Mouse (Mus musculus) lung, embryonic 14.5 days (tissue): ENCODE measurements at regions not wholly inside any gene's neighbourhood (a gene's known extent, or its start where the extent isn't known, plus 50 kb on each side); places are given as distances from the start of the nearest gene placed in this dataset.

Experiments
- ATAC-seq: fragments of 200-750 bp; cut with Nextera tagmentation; 2 replicates; pipeline ENCODE4 v1.8.0; 2017; ENCODE audit warnings: mild to moderate bottlenecking, moderate TSS enrichment, moderate library complexity; ENCODE audit not compliant: insufficient read depth
- DNase-seq: peaks from one replicate; pipeline ENCODE4 v3.0.0-alpha.2; 2015
- H3K27ac ChIP-seq: fragments of 300-500 bp; sonication (generic); 2 replicates; pipeline ENCODE4 v1.5.1; 2014; ENCODE audit warnings: low read depth, mild to moderate bottlenecking, moderate library complexity
- H3K27me3 ChIP-seq: fragments of 300-500 bp; sonication (generic); 2 replicates; pipeline ENCODE4 v1.6.1; 2014; ENCODE audit warnings: low read length, control low read depth; ENCODE audit not compliant: insufficient read depth
- H3K36me3 ChIP-seq: fragments of 300-500 bp; sonication (generic); 2 replicates; pipeline ENCODE4 v1.6.1; 2014; ENCODE audit warnings: control low read depth; ENCODE audit not compliant: insufficient read depth
- H3K4me1 ChIP-seq: fragments of 300-500 bp; sonication (generic); 2 replicates; pipeline ENCODE4 v1.6.1; 2014; ENCODE audit warnings: antibody characterized with exemption, control low read depth; ENCODE audit not compliant: insufficient read depth
- H3K4me2 ChIP-seq: fragments of 300-500 bp; sonication (generic); 2 replicates; pipeline ENCODE4 v1.6.1; 2014; ENCODE audit warnings: mild to moderate bottlenecking
- H3K4me3 ChIP-seq: fragments of 300-500 bp; sonication (generic); 2 replicates; pipeline ENCODE4 v1.5.1; 2014; ENCODE audit warnings: low read depth, low read length
- H3K9ac ChIP-seq: fragments of 300-500 bp; sonication (generic); 2 replicates; pipeline ENCODE4 v1.6.1; 2014
- H3K9me3 ChIP-seq: fragments of 300-500 bp; sonication (generic); 2 replicates; pipeline ENCODE4 v1.6.1; 2016; ENCODE audit warnings: low read depth, low read length, control low read depth
- CTCF ChIP-seq: IDR thresholded peaks from 2 replicates; pipeline ENCODE4 v1.5.1; 2016; ENCODE audit warnings: antibody characterized with exemption, low read depth
- WGBS: fragments of 180-500 bp; shearing (Covaris S2); extraction: QIAGEN DNeasy Blood & Tissue Kit; methylation state at CpG from one replicate; pipeline ENCODE4 v1.1.7; 2014; 5-methylcytosine and 5-hydroxymethylcytosine counted together

DNA sequence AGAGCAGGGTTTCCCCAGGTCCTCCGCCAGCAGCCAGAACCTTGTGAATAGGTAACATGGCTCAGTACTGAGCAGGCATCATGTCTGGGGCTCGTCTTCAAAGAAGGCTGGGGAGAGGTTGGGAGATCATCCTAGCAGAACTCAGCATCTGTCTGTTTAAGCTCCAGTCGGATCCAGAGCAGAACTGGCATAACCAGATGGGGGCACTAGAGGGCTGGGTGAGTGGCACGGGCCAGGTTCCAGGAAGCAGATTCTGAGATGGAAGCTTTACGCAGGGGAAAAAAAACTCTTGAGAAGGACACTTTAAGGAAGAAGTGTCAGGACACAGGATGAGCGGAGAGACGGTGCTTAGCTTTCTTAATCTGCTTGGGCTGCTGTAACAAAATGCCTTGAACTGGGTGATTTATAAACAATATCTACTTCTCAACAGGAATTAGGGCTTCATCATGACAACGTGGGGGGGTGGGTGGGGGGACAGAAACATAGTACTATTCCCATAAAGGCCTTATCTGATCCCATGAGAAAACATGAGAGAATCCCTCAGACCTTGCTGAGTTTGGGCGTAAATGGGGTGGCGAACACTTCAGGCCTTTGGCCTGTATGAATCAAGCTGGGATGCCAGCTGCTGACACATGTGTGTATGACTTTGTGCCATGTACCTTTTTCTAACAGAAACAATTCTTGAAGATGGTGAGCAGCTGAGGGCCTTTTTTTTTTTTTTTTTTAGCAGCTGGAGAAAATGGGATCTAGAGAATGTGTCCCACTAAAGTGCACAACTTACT, 69.6 kb upstream of the Creb5 start:
- Histone ChIP-seq H3K9ac (no peak overlapping the region), H3K27me3 (no peaks in the 10 kb centered on the region), H3K9me3 (no peaks in the 10 kb centered on the region), H3K36me3 (no peaks in the 10 kb centered on the region), H3K4me1 (no peaks in the 10 kb centered on the region), H3K4me2 (no peak overlapping the region), H3K27ac (no peak overlapping the region), H3K4me3 (no peak overlapping the region)
- ATAC-seq = no peak
- DNase-seq = peak; percentile 75
- TF ChIP-seq CTCF = peak; percentile 66
- WGBS = 54% methylated on average over 10 of the region's 10 CpGs

DNA sequence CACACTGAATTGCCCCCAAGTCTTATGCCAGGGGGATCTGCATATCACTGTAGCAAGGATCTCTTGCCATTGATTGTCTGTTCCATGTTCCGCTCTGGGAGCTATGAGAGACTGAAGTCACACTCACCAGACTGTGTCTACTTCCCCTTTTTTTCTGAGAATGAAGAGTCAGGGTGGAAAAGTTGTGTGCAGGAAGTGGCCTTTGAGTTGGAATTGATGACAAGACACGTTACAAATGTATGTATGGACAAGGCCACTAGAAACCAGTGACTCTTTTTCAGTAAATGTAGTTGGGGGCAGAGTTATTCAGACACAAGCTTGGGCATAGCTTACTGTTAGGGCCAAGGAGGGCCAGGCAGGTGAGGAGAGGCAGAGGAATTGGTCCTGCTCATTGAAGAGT, 70.4 kb upstream of the Creb5 start:
- TF ChIP-seq CTCF = no peak
- no peaks in the 10 kb centered on the region for H3K9me3 ChIP-seq
- H3K27me3 ChIP-seq = no peaks in the 10 kb centered on the region
- H3K4me1 ChIP-seq = peaks cover 5% of the 10 kb centered on the region; the same call in 1 of the 2 replicates
- H3K36me3 ChIP-seq = no peaks in the 10 kb centered on the region
- no peak overlapping the region for H3K9ac ChIP-seq
- no peak overlapping the region for H3K4me3 ChIP-seq
- ATAC-seq = no peak
- no peak overlapping the region for H3K4me2 ChIP-seq
- DNase-seq = no peak
- WGBS = 82% methylated on average over 2 of the region's 2 CpGs
- no peak overlapping the region for H3K27ac ChIP-seq

DNA sequence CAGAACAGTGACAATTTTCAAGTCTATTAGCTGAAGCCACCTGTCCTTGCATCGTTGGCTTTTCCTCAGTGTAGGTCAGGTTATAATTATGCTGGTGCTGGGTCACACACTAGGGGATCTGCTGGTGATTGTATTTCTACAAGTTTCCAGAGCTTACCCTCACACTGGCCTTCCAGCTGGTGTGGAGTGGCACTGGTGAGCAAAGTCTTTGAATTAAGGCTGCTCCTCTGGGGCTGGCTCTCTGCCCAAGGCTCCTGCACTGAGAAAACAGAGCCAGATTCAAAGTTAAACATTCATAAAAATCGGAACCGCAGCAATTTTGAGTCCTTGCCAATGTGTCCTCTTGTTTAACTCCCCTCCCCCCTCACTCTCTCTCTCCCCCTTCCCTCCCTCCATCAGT, 75.7 kb upstream of the Creb5 start:
- H3K4me2 ChIP-seq = no peak overlapping the region
- ATAC-seq (peak; percentile 76), DNase-seq (peak; percentile 94)
- H3K27ac ChIP-seq = peak overlapping the region; percentile 3; the same call in 1 of the 2 replicates
- H3K4me1 ChIP-seq = peaks cover 13% of the 10 kb centered on the region
- no peaks in the 10 kb centered on the region for H3K27me3 ChIP-seq
- no peaks in the 10 kb centered on the region for H3K9me3 ChIP-seq
- 14% methylated on average over 3 of the region's 3 CpGs for WGBS
- no peak overlapping the region for H3K9ac ChIP-seq
- no peak overlapping the region for H3K4me3 ChIP-seq
- TF ChIP-seq CTCF = 0 out of 2 replicates have a peak, but pooled peaks have one; percentile 8
- H3K36me3 ChIP-seq = no peaks in the 10 kb centered on the region

DNA sequence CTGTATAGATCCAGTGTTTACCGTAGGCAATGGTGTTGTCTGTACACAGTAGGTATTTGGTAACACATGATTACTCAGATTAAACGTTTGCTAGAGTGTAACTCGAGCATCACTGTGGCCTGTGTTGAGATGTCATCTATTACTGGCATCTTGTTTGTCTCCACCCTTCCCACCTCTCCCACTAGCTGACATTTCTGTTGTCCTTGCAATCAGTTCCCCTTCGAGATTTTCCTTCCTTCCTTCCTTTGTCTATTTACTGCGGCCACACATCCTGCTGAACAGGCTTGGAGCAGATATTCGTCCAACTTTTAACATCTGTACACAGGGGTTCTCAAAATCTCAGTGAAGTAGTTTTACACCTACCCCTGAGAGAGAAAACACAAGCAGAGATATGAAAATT, 77.7 kb upstream of the Creb5 start:
- ATAC-seq (no peak), DNase-seq (no peak)
- H3K27ac ChIP-seq = no peak overlapping the region
- no peak overlapping the region for H3K4me3 ChIP-seq
- no peak overlapping the region for H3K4me2 ChIP-seq
- no peaks in the 10 kb centered on the region for H3K27me3 ChIP-seq
- WGBS = 37% methylated on average over 6 of the region's 6 CpGs
- no peaks in the 10 kb centered on the region for H3K9me3 ChIP-seq
- no peak overlapping the region for H3K9ac ChIP-seq
- TF ChIP-seq CTCF = no peak
- H3K36me3 ChIP-seq = no peaks in the 10 kb centered on the region
- H3K4me1 ChIP-seq = peaks cover 13% of the 10 kb centered on the region

- Histone ChIP-seq H3K4me1 (peaks cover 13% of the 10 kb centered on the region), H3K27me3 (no peaks in the 10 kb centered on the region), H3K9ac (no peak overlapping the region), H3K9me3 (no peaks in the 10 kb centered on the region), H3K4me2 (no peak overlapping the region), H3K4me3 (no peak overlapping the region), H3K27ac (no peak overlapping the region), H3K36me3 (no peaks in the 10 kb centered on the region)
- no peak for TF ChIP-seq CTCF
- DNase-seq = no peak
- WGBS = 36% methylated on average over 3 of the region's 3 CpGs
- no peak for ATAC-seq
Measured at GRCm38 (mm10) chr6:53208474-53208873, 78.6 kb upstream of the Creb5 start.

DNA sequence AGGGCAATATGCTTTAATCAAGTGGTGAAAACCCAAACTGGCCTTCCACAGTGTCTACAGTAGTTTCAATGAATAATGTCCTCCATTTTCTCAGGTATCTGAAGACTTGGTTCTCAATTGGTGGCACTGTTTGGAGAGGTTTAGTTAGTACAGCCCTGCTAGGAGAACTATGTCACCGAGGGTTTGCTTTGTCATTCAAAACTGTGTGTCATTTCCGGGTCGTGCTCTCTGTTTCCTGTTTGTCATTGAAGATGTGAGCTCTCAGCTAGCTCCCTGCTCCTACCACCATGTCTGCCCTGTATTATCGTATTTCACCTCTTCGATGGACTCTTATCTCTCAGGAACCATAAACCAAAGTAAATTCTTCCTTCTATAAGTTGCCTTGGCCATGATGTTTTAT, 79.3 kb upstream of the Creb5 start:
- no peak overlapping the region for H3K4me3 ChIP-seq
- H3K9me3 ChIP-seq = no peaks in the 10 kb centered on the region
- H3K27me3 ChIP-seq = no peaks in the 10 kb centered on the region
- no peak for TF ChIP-seq CTCF
- 57% methylated on average over 5 of the region's 5 CpGs for WGBS
- no peak overlapping the region for H3K4me2 ChIP-seq
- no peak overlapping the region for H3K9ac ChIP-seq
- H3K4me1 ChIP-seq = peaks cover 13% of the 10 kb centered on the region
- ATAC-seq (no peak), DNase-seq (no peak)
- H3K27ac ChIP-seq = no peak overlapping the region
- H3K36me3 ChIP-seq = no peaks in the 10 kb centered on the region

GRCm38 (mm10) chr6:53207361-53207760, 79.7 kb upstream of the Creb5 start:
- peaks cover 13% of the 10 kb centered on the region for H3K4me1 ChIP-seq
- H3K4me3 ChIP-seq = no peak overlapping the region
- WGBS = 34% methylated on average over 2 of the region's 2 CpGs
- no peak overlapping the region for H3K4me2 ChIP-seq
- TF ChIP-seq CTCF = no peak
- no peaks in the 10 kb centered on the region for H3K9me3 ChIP-seq
- ATAC-seq (no peak), DNase-seq (no peak)
- H3K36me3 ChIP-seq = no peaks in the 10 kb centered on the region
- no peak overlapping the region for H3K27ac ChIP-seq
- no peak overlapping the region for H3K9ac ChIP-seq
- H3K27me3 ChIP-seq = no peaks in the 10 kb centered on the region
